Mouse (Mus musculus) urinary bladder, adult 2 months (tissue): ENCODE measurements at regions not wholly inside any gene's neighbourhood (a gene's known extent, or its start where the extent isn't known, plus 50 kb on each side); places are given as distances from the start of the nearest gene placed in this dataset.

Experiments used
- DNase-seq: peaks from one replicate; pipeline ENCODE4 v3.0.0; 2022; ENCODE audit warnings: low spot score

DNA sequence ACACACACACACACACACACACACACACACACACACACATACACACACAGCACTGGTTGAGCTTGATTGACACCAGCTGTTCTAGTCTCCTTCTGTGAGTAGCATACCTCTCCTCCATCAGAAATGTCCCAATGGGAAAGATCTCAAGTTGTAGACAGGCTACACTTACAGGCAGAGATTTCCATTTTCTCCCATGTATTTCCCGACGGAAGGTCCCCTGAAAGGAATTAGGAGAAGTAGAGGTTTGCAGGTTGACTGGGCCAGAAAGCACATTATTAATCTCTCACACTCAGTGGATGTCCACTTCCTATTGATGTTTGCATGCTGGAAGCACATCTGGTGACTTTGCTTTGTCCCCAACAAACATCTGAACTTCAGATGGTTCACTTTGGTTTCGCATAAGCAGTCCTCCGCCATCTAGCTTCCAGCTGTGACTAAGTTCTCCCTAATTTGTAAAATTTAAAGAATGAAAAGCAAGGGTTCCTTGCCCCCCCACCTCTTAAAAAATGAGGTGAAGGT, 1323.8 kb upstream of the A1bg start:
- no peak for DNase-seq

DNA sequence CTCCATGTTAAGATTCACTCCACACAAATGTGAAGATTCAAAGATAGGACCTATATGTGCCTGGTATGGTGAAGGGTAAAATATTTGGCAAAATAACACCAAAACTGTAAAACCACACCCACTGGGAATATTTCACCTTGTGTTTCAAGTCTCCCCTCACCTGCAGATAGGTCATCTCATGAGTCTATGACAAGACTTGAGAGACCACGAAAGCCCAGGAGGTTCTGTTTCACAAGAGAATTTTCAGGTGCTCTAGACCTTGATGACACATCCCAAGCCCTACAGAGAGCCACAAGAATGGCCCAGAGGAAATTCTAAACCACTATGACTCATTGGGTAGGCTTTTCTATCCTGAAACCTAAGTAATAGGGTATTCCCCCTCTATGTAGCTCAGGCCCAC, 1322.4 kb upstream of the A1bg start:
- DNase-seq, result no peak

DNA sequence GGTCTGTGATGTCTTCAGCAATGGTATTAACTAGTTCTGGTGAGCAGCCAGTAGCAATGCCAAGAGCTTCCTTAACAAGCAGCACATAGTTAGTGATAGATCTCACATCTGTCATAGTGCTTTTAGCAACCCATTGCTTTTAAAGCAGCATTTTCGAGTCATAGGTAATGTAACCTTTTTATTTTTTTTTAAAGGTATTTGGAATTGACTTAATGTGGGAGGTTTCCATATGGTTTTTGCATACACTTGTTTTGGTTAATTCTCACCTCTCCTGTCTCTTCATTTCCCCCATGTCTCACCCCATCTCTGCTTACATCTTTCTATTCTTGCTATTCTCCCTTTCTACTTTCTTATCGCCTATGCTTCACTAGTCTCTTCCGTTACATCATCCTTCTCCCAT, 1322.0 kb upstream of the A1bg start:
- no peak for DNase-seq

GRCm38 (mm10) chr15:62240031-62240430, 1317.2 kb upstream of the A1bg start:
- no peak for DNase-seq

DNA sequence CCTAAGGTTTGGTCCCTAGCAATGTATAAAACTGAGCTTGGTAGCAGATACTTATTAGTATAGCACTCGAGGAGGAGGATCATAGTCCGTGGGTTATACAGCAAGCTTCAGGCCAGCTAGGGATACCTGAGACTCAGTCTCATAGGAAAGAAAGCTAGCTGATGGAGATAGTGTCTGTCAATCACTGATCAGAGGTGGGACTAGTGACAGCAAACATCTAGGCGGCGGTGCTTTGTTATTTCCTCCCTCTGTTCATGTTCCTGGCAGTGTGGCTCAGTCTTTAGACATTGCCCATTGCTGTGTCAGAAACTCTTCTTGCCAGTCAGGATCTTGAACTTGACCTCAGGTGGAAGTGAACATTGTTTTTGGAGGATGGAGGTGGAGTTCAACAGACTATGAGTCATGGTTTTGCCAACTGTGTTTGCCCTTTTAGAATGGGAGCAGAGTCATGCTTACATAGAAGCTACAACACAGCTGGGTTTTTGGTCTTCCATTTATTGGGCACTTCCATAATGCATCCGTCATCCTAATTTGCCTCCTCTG, 1315.8 kb upstream of the A1bg start:
- no peak for DNase-seq

- DNase-seq, result no peak
Observed at GRCm38 (mm10) chr15:62236056-62236455, 1313.2 kb upstream of the A1bg start.

GRCm38 (mm10) chr15:62234182-62234760, 1311.5 kb upstream of the A1bg start:
- DNase-seq, result no peak

DNA sequence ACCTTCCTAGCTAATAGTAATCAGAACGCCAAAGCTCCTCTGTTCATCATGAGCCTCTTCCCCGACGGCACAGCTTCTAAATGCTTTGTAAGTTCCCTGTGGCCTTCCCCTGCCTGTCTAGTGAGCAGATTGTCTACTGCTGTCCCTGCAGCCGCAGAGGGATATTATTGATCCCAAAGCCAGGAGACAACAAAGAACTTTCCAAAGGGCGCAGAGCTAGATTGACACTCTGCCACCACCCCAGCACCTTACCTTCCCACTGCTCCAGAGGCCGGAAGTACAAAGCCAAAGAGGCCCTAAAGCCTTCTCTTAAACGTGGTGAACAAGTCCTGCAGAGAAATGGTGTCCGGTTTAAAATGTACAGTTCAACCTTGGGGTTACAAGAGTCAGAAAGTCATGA, 1310.3 kb upstream of the A1bg start:
- no peak for DNase-seq

DNA sequence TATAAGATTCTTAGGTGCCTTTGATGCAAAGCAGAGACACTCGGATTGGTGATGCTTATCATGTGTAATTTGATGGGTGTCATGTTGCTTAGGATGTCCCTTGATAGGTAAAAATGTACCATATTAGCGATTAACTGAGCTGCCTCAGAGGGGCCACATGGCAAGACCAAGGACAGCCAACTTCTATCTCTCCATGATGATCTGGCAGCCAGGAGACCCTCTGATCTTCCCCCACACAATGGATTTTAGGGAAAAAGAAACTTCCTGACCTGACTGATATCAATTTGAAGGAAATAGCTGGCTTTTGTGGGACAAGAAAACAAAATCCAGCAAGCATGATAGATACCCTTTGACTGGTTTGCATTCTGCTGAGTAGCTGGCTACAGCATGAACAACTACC, 1308.9 kb upstream of the A1bg start:
- DNase-seq, result no peak

DNA sequence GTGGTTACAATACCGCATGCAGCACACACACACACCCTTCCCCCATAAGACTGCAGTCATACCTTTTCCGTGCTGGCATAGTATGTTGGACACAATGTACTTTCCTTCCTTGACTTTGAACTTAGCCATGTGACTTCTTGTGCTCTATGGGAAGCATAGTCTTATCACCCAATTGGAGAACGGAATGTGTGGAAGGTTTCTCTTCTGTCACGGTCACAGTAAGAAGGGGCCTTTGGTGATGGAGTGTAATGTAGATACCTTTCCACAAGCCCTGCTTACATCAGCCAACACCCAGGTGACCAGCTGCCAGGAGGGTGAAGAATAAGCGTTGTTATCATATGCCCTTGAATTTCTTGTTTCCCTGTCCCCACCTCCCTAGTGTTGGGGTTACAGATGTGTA, 1308.0 kb upstream of the A1bg start:
- no peak for DNase-seq

- no peak for DNase-seq
Observed at GRCm38 (mm10) chr15:62229491-62230283, 1306.9 kb upstream of the A1bg start.

- no peak for DNase-seq
Observed at GRCm38 (mm10) chr15:62229023-62229422, 1306.2 kb upstream of the A1bg start.

DNA sequence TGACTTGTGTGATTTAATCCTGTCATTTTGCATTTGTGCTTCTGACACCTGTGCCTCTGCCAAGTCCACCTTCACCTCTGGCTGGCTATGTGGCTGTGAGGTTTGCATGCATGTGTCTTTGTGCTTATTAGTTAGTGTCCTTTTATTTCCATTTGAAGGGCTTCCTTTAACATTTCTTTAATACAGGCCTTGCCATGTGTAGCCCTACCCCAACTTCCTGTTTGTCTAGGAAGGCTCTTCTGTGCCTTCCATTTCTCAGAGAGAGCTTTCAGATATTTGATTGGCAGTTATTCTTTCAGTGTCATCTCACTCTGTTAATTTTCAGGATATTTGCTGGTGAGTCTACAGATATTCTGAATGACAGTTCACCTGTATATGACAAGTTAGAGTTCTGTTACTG, 1302.0 kb upstream of the A1bg start:
- DNase-seq, result no peak

- no peak for DNase-seq
Observed at GRCm38 (mm10) chr15:62224191-62224590, 1301.4 kb upstream of the A1bg start.

- no peak for DNase-seq
Observed at GRCm38 (mm10) chr15:62223156-62223840, 1300.5 kb upstream of the A1bg start.

- DNase-seq, result no peak
Observed at GRCm38 (mm10) chr15:62222731-62223130, 1299.9 kb upstream of the A1bg start.

- DNase-seq, result no peak
Observed at GRCm38 (mm10) chr15:62222201-62222600, 1299.4 kb upstream of the A1bg start.

DNA sequence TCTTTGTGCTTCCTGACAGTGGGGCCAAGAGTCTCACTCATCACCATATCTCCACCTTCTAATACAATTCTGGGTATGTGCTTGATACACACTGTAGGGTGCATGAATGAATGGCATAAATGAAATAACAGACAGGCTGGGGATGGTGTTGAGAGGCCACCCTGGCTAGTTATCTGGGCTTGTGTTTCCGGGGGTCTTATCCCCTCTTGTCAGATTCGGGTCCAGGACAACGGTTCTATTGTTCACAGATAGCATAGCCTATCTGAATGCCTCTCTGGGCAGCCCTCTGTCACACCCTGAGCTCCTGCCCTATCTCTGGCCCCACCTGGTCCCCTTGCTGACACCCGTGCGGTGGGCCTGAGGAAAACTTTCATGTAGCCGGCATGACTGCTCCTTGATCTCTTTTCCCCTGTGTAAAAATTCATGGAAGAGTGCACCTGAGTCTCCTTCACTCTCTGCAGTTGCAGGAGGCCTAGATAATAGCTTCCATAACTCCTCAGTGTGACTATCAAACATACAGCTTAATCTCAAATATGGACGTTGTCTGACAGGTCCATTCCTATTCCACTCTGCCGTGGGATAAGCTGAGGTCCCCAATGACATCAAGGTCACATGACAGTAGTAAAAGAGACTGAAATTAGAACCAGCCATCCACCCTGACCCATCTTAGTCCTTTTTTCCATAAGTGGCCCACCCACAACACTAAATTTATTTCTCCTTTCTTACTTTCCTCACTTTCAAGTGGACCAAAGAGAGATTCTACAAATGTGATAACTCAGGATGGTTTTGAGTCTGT, 1298.4 kb upstream of the A1bg start:
- no peak for DNase-seq

DNA sequence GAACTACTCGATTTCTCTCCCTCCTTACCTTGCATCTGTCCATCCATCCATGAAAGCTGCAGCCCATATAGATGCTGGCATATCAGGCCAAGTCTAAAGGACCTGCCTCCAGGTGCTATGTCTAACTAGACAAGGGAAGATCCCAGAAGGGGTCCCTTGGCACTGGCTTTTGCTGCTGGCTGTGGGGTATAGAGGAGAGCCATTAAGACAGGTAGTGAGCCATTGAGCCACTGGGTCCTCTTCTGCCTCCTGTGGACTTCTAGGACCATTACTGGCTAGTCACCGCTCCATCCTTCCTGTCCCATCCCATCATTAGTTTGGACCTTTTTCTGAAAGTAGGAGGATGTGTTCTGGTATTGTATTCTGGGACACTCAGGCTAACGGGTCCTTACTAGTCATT, 1297.8 kb upstream of the A1bg start:
- no peak for DNase-seq

DNA sequence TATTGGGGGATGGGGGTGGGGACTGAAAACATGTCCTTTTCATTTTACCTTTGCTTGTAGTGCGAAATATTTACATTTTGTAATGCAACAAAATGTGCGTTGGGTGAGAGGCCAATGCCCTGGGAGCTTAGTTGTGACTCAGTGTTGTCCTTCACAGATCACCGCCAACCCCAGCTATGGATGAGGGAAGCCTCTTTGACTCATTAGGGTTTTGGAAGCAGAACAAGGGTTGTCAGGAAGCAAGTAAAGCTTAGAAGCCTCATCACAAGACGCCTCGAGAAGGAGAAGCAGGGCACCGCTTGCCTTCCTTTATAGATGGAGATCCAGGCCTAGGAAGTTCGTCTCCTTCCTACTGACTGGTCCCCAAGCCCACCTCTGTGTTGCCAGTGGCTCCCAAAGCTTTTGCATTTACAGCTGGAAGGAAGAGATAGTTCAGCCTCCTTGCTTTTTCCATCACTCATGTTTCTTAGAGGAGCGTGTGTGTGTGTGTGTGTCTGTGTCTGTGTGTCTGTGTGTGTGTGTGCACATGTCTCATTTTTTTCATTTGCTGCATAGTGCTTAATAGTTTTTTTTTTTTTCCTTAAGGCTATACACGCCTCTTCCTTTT, 1297.2 kb upstream of the A1bg start:
- no peak for DNase-seq

DNA sequence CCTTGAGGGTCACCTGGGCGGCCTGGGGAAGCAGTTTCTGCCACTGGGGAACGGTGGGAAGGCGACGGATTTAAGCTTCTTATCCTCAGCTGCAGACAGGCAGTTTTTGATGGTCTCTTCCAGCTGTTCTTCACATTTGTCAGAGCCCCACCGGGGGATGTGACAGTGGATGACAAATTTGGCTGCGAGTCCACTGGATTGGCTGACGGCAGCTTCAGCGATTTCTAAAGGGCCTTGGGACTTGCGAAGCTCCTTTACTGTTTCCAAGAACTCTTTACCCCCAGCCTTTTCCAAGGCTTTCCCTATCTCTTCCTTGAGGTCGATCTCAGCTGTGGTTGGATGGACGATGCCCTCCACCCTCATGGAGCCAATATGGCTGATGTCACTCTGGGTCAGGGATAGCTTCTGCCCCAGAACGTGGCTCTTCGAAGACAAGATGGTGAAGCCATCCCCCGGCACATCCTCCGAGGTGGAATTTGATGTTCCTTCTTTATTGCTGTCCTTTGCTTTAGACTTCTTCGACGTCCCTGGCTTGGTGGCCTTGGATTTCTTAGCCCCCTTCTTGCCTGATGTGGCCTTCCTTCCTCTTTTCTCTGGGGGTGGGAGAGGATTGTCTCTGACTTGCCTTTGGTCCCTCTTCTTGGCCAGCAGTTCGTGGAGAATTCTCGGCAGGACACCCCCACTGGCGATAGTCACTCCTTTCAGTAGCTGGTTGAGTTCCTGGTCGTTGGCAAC, 1295.7 kb upstream of the A1bg start:
- no peak for DNase-seq
